Mouse (Mus musculus): ENCODE measurements around the gene Clnk. TPM values are rescaled to one million over a fixed set of nuclear protein-coding genes. Genes with fewer than 3 reads are reported as not detected.

Gene Clnk
- total and polyA plus RNA-seq, 3 experiments, result 0.08 TPM; not detected in 2

GRCm38 (mm10) chr5:38787851-38788520 is 88.6 kb downstream of the Clnk start:
- TF ChIP-seq POLR2A (IDR thresholded peaks at IDR 0.05; ENCODE audit: insufficient read depth, low read depth, low read length) (no peak), CTCF (IDR thresholded peaks at IDR 0.05) (no peak), EP300 (IDR thresholded peaks at IDR 0.05; ENCODE audit: insufficient read depth, low read depth, low read length) (no peak)
- Histone ChIP-seq H3K36me3 (ENCODE audit: control insufficient read depth, insufficient read depth, low read length) (no peaks in the 10 kb centered on the region), H3K79me2 (replicated peaks; ENCODE audit: control insufficient read depth, insufficient read depth, low read length) (no peaks in the 10 kb centered on the region), H3K4me3 (no peak overlapping the region), H3K9ac (ENCODE audit: low read depth, low read length) (no peak overlapping the region), H3K4me1 (ENCODE audit: control insufficient read depth, insufficient read depth, low read length) (no peaks in the 10 kb centered on the region), H3K27ac (no peak overlapping the region), H3K27me3 (ENCODE audit: control insufficient read depth, insufficient read depth, low read length) (no peaks in the 10 kb centered on the region)
- 15% methylated on average over 15 of the region's 15 CpGs for WGBS
- DNase-seq, result peak; percentile 9 to 23
- intact Hi-C loops (cut with DNase I), result loop anchor here (5.0 kb wide), 1 partner anchor 339 kb away; no protein-coding TSS in a partner anchor

- WGBS, result 80% methylated on average over 15 of the region's 15 CpGs
- Histone ChIP-seq H3K27me3 (ENCODE audit: control insufficient read depth, insufficient read depth, low read length) (no peaks in the 10 kb centered on the region), H3K4me1 (ENCODE audit: control insufficient read depth, insufficient read depth, low read length) (no peaks in the 10 kb centered on the region), H3K9ac (ENCODE audit: low read depth, low read length) (no peak overlapping the region), H3K4me3 (no peak overlapping the region), H3K27ac (no peak overlapping the region), H3K79me2 (replicated peaks; ENCODE audit: control insufficient read depth, insufficient read depth, low read length) (no peaks in the 10 kb centered on the region), H3K36me3 (ENCODE audit: control insufficient read depth, insufficient read depth, low read length) (no peaks in the 10 kb centered on the region)
- intact Hi-C loops (cut with DNase I), result loop anchor here (5.0 kb wide), 1 partner anchor 341 kb away; no protein-coding TSS in a partner anchor
- DNase-seq, result no peak
- no peak for TF ChIP-seq CTCF (IDR thresholded peaks at IDR 0.05)
- TF ChIP-seq POLR2A (IDR thresholded peaks at IDR 0.05; ENCODE audit: insufficient read depth, low read depth, low read length), result no peak
- no peak for TF ChIP-seq EP300 (IDR thresholded peaks at IDR 0.05; ENCODE audit: insufficient read depth, low read depth, low read length)
These were observed 90.5 kb downstream of the Clnk start for GRCm38 (mm10) chr5:38786126-38786525.

GRCm38 (mm10) chr5:38785686-38786085 is 90.9 kb downstream of the Clnk start:
- H3K36me3 ChIP-seq (ENCODE audit: control insufficient read depth, insufficient read depth, low read length), result no peaks in the 10 kb centered on the region
- TF ChIP-seq CTCF (IDR thresholded peaks at IDR 0.05), result no peak
- no peaks in the 10 kb centered on the region for H3K27me3 ChIP-seq (ENCODE audit: control insufficient read depth, insufficient read depth, low read length)
- no peak for DNase-seq
- H3K9ac ChIP-seq (ENCODE audit: low read depth, low read length), result no peak overlapping the region
- intact Hi-C loops (cut with DNase I), result loop anchor here (5.0 kb wide), 1 partner anchor 342 kb away; no protein-coding TSS in a partner anchor
- no peak overlapping the region for H3K4me3 ChIP-seq
- no peak overlapping the region for H3K27ac ChIP-seq
- H3K4me1 ChIP-seq (ENCODE audit: control insufficient read depth, insufficient read depth, low read length), result no peaks in the 10 kb centered on the region
- 72% methylated on average over 8 of the region's 8 CpGs for WGBS
- no peaks in the 10 kb centered on the region for H3K79me2 ChIP-seq (replicated peaks; ENCODE audit: control insufficient read depth, insufficient read depth, low read length)

GRCm38 (mm10) chr5:38781813-38782212 is 94.8 kb downstream of the Clnk start:
- H3K79me2 ChIP-seq (replicated peaks; ENCODE audit: control insufficient read depth, insufficient read depth, low read length), result no peaks in the 10 kb centered on the region
- H3K4me1 ChIP-seq (ENCODE audit: control insufficient read depth, insufficient read depth, low read length), result no peaks in the 10 kb centered on the region
- no peaks in the 10 kb centered on the region for H3K27me3 ChIP-seq (ENCODE audit: control insufficient read depth, insufficient read depth, low read length)
- no peak overlapping the region for H3K4me3 ChIP-seq
- WGBS, result 29% methylated on average over 4 of the region's 4 CpGs
- intact Hi-C loops (cut with DNase I), result loop anchor here (2.0 to 5.0 kb wide), 2 partner anchors 857 to 1180 kb away; no protein-coding TSS in a partner anchor
- peak; percentile 52 to 78 for DNase-seq
- H3K36me3 ChIP-seq (ENCODE audit: control insufficient read depth, insufficient read depth, low read length), result no peaks in the 10 kb centered on the region
- H3K9ac ChIP-seq (ENCODE audit: low read depth, low read length), result no peak overlapping the region
- no peak overlapping the region for H3K27ac ChIP-seq
- TF ChIP-seq CTCF (IDR thresholded peaks at IDR 0.05) (peak; percentile 98), EP300 (IDR thresholded peaks at IDR 0.05; ENCODE audit: insufficient read depth, low read depth, low read length) (no peak), POLR2A (IDR thresholded peaks at IDR 0.05; ENCODE audit: insufficient read depth, low read depth, low read length) (no peak)

- 47% methylated on average over 8 of the region's 8 CpGs for WGBS
- Histone ChIP-seq H3K4me1 (ENCODE audit: control insufficient read depth, insufficient read depth, low read length) (no peaks in the 10 kb centered on the region), H3K4me3 (no peak overlapping the region), H3K9ac (ENCODE audit: low read depth, low read length) (no peak overlapping the region), H3K27me3 (ENCODE audit: control insufficient read depth, insufficient read depth, low read length) (no peaks in the 10 kb centered on the region), H3K79me2 (replicated peaks; ENCODE audit: control insufficient read depth, insufficient read depth, low read length) (no peaks in the 10 kb centered on the region), H3K27ac (no peak overlapping the region), H3K36me3 (ENCODE audit: control insufficient read depth, insufficient read depth, low read length) (no peaks in the 10 kb centered on the region)
- TF ChIP-seq CTCF (IDR thresholded peaks at IDR 0.05) (no peak), POLR2A (IDR thresholded peaks at IDR 0.05; ENCODE audit: insufficient read depth, low read depth, low read length) (no peak), EP300 (IDR thresholded peaks at IDR 0.05; ENCODE audit: insufficient read depth, low read depth, low read length) (no peak)
- intact Hi-C loops (cut with DNase I), result loop anchor here (5.0 kb wide), 1 partner anchor 1182 kb away; no protein-coding TSS in a partner anchor
- no peak for DNase-seq
These were observed 96.0 kb downstream of the Clnk start for GRCm38 (mm10) chr5:38780631-38781030.

GRCm38 (mm10) chr5:38780045-38780444 is 96.6 kb downstream of the Clnk start:
- no peaks in the 10 kb centered on the region for H3K4me1 ChIP-seq (ENCODE audit: control insufficient read depth, insufficient read depth, low read length)
- H3K27ac ChIP-seq, result no peak overlapping the region
- DNase-seq, result peak in 1 of 2 experiments; percentile 10
- no peaks in the 10 kb centered on the region for H3K36me3 ChIP-seq (ENCODE audit: control insufficient read depth, insufficient read depth, low read length)
- WGBS, result 31% methylated on average over 3 of the region's 3 CpGs
- H3K79me2 ChIP-seq (replicated peaks; ENCODE audit: control insufficient read depth, insufficient read depth, low read length), result no peaks in the 10 kb centered on the region
- H3K27me3 ChIP-seq (ENCODE audit: control insufficient read depth, insufficient read depth, low read length), result no peaks in the 10 kb centered on the region
- no peak overlapping the region for H3K4me3 ChIP-seq
- H3K9ac ChIP-seq (ENCODE audit: low read depth, low read length), result no peak overlapping the region
- TF ChIP-seq POLR2A (IDR thresholded peaks at IDR 0.05; ENCODE audit: insufficient read depth, low read depth, low read length) (no peak), CTCF (IDR thresholded peaks at IDR 0.05) (no peak), EP300 (IDR thresholded peaks at IDR 0.05; ENCODE audit: insufficient read depth, low read depth, low read length) (no peak)
- intact Hi-C loops (cut with DNase I), result loop anchor here (5.0 kb wide), 1 partner anchor 1182 kb away; no protein-coding TSS in a partner anchor

Data from heart, adult 2 months (tissue).